Mouse (Mus musculus) MEL (cell line): Measurements from ENCODE around the gene Smurf1.

Source experiments
- CTCF ChIP-seq, 3 experiments: IDR thresholded peaks in 2 of 3; conservative IDR thresholded peaks in 1 of 3; 2 replicates each; pipeline ENCODE4 v1.5.1; 2011 to 2012; ENCODE audit warnings: low read length in 3 of 3, low read depth in 2 of 3, mild to moderate bottlenecking in 2 of 3, improper control_type of control experiment in 1 of 3, inconsistent platforms in 1 of 3, mixed read lengths in 1 of 3, moderate library complexity in 1 of 3; ENCODE audit not compliant: control insufficient read depth in 1 of 3, insufficient read depth in 1 of 3, poor library complexity in 1 of 3, severe bottlenecking in 1 of 3
- E2F4 ChIP-seq: IDR thresholded peaks from 2 replicates; pipeline ENCODE4 v1.6.1; 2011; ENCODE audit warnings: low read depth, low read length, improper control_type of control experiment, borderline replicate concordance
- MAFK ChIP-seq: IDR thresholded peaks from 2 replicates; pipeline ENCODE4 v1.6.1; 2011; ENCODE audit warnings: low read depth, mild to moderate bottlenecking, low read length, improper control_type of control experiment, borderline replicate concordance
- MAX ChIP-seq: IDR thresholded peaks from 2 replicates; pipeline ENCODE4 v1.6.1; 2011; ENCODE audit warnings: low read length, improper control_type of control experiment
- POLR2AphosphoS5 ChIP-seq: IDR thresholded peaks from 2 replicates; pipeline ENCODE4 v1.6.1; 2012; ENCODE audit warnings: low read depth, borderline replicate concordance, mild to moderate bottlenecking, inconsistent platforms, low read length, moderate library complexity, mixed read lengths
- RCOR1 ChIP-seq: IDR thresholded peaks from 2 replicates; pipeline ENCODE4 v1.6.1; 2012; ENCODE audit warnings: low read depth, mild to moderate bottlenecking, inconsistent platforms, low read length, improper control_type of control experiment
- UBTF ChIP-seq: IDR thresholded peaks from 2 replicates; pipeline ENCODE4 v1.6.1; 2012; ENCODE audit warnings: low read depth, mild to moderate bottlenecking, inconsistent platforms, low read length, improper control_type of control experiment, moderate library complexity, borderline replicate concordance; ENCODE audit not compliant: insufficient read depth

- peak in 2 of 3 experiments; percentile 79 to 82 for TF ChIP-seq CTCF (IDR thresholded peaks at IDR 0.05 in 2 of 3, conservative IDR thresholded peaks at IDR 0.05 in 1 of 3; ENCODE audit: control insufficient read depth in 1 of 3, insufficient read depth in 1 of 3, low read depth in 2 of 3, low read length in 3 of 3, poor library complexity in 1 of 3, severe bottlenecking in 1 of 3)
- TF ChIP-seq UBTF = no peak
- TF ChIP-seq MAX = no peak
- TF ChIP-seq E2F4 = no peak
- no peak for TF ChIP-seq MAFK
- TF ChIP-seq RCOR1 = no peak
- TF ChIP-seq POLR2AphosphoS5 = no peak
Measured at GRCm38 (mm10) chr5:144998491-144998890, 32.8 kb upstream of the Smurf1 start.
